Mouse (Mus musculus) testis, postnatal 10 days (tissue): ENCODE data around the gene Apobec2.

Experiments used
- DNase-seq: peaks from one replicate; pipeline ENCODE4 v3.0.0; 2021; ENCODE audit warnings: low spot score

Apobec2 gene

DNA sequence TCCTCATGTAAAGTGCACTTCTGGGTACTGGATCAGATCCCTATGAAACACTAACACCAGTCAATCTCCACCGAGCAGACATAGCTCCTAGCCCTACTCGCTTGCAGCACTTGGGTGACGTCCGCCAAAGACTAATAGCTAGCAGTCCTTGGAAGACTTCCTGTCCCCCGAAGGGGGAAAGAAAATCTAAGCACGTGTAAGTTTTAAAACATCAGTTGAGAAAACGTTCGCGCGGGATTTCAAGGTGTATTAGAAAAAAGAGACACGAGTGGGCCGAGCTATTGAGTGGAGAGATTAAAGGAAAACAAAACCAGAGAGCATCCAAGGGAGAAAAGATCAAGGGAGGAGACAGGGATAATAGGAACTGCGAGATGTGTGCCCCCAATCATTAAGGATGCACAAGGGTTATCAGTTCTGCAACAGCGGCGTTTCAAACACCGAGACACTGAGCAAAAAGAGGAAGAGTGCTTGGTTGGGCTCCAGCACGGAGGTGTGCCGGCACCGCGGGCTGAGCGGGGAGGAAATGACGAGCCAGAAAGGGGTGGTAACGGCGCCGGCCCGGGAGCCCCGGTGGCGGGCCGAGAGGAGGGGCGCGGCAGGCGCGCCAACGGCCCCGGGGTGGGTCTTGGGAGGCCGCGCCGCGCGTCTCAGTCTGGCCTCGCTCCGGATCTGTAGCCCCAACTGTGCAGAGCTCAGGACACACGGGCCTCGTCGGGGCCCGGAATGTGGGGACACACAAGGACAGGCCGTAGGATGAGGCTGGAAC, 24.0 kb downstream of the Apobec2 start:
- peak; percentile 80 for DNase-seq

DNA sequence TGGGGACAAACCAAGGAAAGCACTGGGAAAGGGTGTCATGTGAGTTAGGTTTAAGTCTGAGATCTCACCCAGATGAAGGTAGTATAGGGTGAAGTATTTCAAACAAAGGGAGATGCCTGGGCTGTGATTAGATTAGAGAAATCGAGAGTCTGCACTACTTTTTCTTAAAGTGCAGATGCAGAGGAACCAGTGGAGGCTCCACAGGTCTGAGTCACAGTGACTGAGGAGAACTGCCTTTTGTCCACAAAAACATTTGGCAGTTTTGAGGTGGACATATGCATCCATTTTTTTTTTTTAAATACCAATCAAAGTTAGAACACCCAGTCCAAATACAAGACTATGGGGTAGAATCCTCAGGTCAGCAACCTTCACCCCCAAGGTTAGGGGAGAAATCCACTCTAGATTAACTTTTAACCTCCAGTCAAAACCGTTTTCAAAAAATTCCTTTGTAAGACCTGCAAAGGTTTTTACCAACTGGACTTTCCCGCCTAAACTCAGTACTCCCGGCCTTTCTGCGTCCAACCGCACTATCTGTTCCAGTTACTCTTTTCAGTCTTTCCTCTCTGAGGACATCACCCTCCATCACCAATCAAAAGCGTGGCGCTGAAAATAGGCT, 24.7 kb downstream of the Apobec2 start:
- DNase-seq = no peak

DNA sequence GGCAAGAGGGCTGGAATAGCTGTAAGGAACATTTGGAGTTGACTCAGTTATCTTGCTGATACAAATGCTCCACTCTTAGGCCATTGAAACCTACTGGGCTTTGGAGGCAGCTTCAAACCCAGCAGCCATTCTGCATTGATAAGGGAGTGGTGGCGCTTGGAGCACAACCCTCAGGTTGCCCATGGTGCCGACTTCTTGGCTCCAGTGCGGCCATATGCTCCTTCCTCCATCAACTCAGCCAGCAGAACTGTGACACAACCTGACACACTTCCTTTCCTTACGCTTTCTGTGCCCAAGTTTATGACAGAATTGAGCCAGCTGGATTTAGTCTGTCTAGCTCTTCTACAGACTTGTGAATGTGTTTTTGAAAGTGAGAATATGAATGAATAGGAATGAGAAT, 25.6 kb downstream of the Apobec2 start:
- DNase-seq = no peak

DNA sequence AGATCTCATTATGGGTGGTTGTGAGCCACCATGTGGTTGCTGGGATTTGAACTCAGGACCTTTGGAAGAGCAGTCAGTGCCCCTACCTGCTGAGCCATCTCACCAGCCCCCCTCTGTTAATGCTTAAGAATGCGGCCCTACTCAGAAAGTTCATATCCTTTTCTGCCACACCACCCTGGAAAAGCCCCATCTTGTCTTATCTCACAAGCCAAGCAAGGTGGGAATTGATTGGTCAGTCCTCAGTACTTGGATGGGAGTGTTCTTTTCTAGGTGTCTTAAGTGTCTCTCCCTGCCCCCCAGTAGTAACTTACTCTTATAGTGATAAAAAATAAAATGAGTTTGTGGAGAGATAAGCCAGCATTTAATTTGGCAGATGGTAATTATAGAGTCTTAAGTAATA, 28.0 kb downstream of the Apobec2 start:
- DNase-seq = no peak

DNA sequence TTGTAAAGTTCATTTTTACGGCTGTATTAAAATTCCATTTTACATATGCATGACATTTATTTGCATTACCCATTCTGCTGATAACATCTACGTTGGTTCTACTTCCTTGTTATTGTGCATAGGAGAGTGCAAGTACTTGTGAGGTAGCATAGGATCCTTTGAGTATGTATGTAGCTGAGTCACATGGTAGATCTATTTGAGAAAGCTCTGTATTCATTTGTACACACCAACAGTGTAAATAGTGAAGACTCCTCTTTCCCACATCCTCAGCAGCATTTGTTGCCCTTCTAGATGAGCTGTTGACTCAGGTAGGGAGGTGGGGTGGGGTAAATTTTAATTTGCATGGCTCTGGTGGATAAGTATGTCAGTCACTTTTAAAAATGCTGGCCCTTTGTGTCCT, 28.9 kb downstream of the Apobec2 start:
- no peak for DNase-seq

DNA sequence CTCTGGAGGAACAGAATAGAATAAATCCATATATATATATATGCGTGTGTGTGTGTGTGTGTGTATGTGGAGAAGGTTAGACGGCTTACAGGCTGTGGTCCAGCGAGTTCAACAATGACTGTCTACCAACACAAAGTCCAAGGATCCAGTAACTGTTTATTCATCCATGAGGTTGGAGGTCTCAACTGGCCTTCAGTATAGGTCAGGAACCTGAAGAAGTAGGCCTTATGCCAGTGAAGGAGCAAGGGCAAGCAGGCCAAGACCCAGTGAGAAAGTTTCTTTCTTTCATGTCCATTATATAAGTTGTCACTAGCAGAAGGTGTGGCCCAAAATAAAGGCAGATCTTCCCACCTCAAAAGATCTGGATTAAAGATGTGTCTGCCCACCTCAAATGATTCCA, 30.0 kb downstream of the Apobec2 start:
- DNase-seq = no peak

DNA sequence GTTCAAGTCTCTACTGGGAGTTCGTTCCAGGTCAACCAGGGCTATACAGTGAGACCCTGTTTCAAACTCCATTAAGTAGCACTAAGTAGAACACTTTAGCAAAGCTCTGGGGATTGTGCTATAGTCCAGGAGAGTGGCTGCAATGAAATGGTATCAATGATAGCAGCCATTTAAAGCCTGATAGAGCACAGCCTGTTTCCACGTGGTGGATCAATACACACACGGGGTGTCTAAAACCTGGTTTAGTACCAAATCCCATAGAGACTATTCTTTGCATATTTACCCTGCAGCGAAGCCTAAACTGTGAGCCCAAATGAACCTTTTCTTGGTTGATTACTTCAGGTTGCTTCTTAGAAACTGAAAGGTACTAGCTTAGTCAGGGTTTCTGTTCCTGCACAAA, 31.0 kb downstream of the Apobec2 start:
- no peak for DNase-seq

DNA sequence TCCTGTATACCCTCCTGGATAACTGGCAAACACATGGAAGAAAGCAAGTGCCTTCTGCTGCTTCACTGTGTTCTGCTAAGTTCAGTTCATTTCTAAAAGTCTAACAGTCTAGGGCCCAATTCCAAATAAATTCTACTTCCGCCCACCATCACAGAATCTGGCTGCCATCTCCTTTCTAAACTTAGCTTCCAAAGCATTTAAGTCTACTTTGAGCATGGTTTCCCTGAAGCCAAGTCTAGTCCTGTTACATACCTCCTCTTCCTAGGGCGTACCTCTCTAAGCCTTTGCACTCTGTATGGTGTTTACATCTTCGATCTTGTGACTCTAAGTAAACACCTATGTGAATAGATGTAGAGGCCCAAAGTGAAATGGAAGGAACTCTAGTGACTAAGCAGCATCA, 40.1 kb downstream of the Apobec2 start:
- DNase-seq = no peak

DNA sequence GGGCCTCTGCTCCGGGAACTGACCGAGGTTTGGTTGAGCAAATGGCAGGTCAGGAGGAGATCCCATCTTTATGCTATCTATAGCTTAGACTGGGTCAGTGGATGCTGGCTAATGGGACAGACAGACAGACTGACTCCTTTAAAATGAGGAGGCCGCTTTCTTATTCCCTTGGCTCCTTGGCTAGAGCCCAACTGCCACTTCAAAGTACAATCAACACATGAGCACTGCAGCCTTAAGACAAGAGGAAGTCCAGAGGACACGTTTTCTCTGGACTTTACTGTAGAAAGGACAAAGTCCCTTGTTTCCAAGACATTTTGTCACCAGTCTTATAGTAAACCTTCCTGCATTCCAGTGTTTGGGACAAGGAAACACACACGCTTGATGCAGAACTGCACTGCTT, 41.3 kb downstream of the Apobec2 start:
- DNase-seq = no peak

DNA sequence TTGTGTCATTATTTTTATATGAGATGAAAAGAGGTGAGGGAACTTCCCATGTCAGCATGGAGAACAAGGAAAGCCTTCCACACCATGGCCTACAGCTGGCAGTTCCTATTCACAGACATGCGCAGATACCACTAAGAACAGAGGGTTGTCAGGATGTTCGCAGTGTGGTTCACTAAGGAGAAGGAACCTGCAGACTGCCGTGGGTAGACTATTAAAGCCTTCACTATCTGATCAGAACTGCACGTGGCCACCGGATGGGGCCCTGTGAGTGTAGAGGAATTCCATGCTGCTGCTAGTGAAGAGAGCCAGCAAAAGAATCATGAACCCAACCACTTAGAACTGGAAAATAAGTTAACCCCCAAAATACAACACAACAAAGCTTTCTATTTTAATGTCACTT, 43.3 kb downstream of the Apobec2 start:
- no peak for DNase-seq

DNA sequence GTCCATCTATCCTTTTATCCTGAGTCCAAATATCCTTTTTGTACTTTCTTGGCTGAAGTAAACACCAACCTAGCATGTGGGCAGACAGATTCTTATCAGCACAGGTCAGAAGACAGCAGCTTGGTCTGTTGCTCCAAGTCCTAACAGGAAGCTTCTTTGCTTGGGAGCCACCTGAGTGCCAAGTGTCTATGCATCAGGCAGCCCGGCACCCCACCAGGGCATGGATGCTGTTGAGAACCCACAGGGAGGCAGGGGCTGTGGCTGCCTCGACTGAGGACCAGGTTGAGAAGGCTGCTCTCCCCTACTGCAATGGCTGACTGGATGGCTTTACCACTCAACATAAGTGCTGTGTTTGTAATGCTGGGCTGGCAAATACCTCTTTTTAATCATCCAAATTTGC, 44.1 kb downstream of the Apobec2 start:
- DNase-seq = no peak

DNA sequence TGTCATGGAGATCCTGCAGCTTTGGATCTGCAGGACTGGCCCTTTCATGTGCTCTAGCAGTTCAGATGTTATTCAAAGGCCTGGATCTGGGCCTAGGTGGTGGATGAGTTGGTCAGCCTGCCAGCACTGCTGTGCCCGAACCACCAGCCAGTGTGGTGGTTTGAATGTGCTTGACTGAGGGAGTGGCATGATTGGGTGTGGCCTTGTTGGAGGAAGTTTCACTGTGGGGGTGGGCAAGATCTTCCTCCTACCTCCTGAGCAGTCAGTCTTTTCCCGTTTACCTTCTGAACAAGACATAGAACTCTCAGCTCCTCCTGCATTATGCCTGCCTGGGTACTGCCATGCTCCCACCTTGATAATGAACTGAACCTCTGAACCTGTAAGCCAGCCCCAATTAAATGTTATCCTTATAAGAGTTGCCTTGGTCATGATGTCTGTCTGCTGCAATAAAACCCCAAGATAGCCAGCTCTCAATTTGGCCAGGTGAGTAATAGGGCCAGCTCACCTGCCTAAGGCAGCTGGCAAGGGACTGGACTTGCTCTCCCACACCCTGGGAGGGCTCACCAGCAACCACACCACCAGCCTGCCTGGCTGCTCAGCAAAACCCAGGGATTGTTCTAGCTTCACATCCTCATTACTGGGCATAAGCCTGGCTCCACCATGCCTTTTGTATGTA, 46.8 kb downstream of the Apobec2 start:
- DNase-seq = no peak

DNA sequence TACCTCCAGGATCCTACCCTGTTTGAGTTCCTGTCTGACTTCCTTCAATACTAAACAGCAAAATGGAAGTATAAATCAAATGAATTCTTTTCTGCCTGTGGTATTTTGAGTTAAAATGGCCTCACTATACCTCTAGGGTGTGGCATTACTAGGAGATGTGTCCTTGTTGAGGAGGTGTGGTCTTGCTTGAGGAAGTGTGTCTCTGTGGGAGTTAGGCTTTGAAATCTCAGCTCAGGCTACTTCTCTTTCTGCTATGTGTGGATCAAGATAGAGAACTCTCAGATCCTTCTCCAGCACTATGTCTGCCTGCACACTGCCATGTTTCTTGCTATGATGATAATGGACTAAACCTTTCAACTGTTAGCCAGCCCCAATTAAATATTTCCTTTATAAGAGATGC, 53.7 kb downstream of the Apobec2 start:
- no peak for DNase-seq

DNA sequence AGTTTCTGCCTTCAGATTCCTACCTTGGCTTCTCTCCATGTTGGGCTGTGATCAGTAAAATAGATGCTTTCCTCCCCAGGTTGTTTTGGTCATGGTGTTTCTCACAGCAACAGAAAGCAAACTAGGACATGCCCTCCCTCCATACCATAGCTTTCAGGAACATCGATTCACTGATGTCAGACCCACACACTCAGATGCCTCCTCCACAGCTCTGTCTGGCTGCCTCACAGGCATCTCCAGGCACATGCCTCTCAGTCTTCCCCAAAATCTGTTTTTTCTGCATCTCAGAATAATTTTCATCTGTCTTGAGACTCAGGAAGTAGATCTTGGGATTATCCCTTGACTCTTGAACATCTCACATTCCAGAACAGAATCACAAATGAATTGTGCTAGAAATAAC, 56.6 kb downstream of the Apobec2 start:
- DNase-seq = no peak

DNA sequence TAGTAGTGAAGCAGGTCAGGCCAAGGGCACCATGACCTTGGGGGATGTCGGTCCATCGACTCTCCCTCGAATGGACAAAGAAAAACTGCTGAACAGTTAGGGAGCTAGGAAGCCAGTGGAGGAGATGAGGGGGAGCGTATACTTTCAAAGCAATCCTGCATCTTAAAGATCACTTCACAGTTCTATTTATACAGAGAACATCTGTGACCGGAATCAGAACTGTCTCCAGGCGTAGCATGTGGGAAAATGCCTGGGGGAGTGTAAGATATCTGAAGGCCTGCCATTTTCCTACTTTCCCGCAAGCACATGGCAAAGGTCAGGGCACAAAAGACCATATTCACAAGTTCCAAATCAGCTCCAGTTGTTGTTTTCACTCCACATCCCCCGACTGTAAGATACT, 59.7 kb downstream of the Apobec2 start:
- DNase-seq = no peak

DNA sequence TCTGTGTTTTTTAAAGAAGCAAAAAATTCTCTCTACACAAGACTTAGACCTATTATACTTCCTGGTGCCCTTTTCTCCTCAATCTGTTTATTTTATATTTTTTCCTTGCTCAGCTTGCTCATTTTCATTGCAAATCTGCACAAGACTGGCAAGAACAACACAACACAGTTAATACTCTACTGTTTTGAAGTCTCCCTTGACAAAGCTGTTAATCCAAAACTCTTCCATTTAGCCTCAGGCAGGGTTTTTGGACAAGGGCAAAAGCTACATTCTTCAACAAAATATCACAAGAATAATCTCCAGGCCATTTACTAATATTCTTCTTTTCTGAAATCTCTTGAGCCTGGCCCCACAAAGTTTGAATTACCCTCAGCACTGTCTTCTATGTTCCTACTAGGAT, 61.1 kb downstream of the Apobec2 start:
- DNase-seq = no peak
